Mouse (Mus musculus) liver, postnatal 0 days (tissue): Measurements from ENCODE around the gene Fam122a. TPM values are rescaled to one million over a fixed set of nuclear protein-coding genes. Genes with fewer than 3 reads are reported as not detected.
A peak's percentile ranks its signal among the peaks of the same experiment; 100 is the strongest.

Experiments
- ATAC-seq: fragments of 200-750 bp; cut with Nextera tagmentation; 2 replicates; pipeline ENCODE4 v1.8.0; 2017; ENCODE audit warnings: mild to moderate bottlenecking, moderate library complexity
- DNase-seq: peaks from one replicate; pipeline ENCODE4 v3.0.0-alpha.2; 2016
- H3K27ac ChIP-seq: fragments of 300-500 bp; sonication (generic); 2 replicates; pipeline ENCODE4 v1.5.1; 2014; ENCODE audit warnings: antibody characterized with exemption, moderate library complexity, mild to moderate bottlenecking, low read depth
- H3K27me3 ChIP-seq: fragments of 300-500 bp; sonication (generic); 2 replicates; pipeline ENCODE4 v1.6.1; 2014; ENCODE audit warnings: low read length, control low read depth, mixed read lengths; ENCODE audit not compliant: insufficient read depth
- H3K36me3 ChIP-seq: fragments of 300-500 bp; sonication (generic); replicated peaks from 2 replicates; pipeline ENCODE4 v1.6.1; 2014; ENCODE audit warnings: mild to moderate bottlenecking, control low read depth, low read length, moderate library complexity, mixed read lengths; ENCODE audit not compliant: insufficient read depth
- H3K4me1 ChIP-seq: fragments of 300-500 bp; sonication (generic); 2 replicates; pipeline ENCODE4 v1.6.1; 2014; ENCODE audit warnings: antibody characterized with exemption, mild to moderate bottlenecking, control low read depth; ENCODE audit not compliant: insufficient read depth
- H3K4me2 ChIP-seq: fragments of 300-500 bp; sonication (generic); 2 replicates; pipeline ENCODE4 v1.6.1; 2014; ENCODE audit warnings: low read depth, mild to moderate bottlenecking, low read length, moderate library complexity, mixed read lengths
- H3K4me3 ChIP-seq: fragments of 300-500 bp; sonication (generic); 2 replicates; pipeline ENCODE4 v1.5.1; 2014; ENCODE audit warnings: low read depth, low read length
- H3K9ac ChIP-seq: fragments of 300-500 bp; sonication (generic); replicated peaks from 2 replicates; pipeline ENCODE4 v1.6.1; 2014; ENCODE audit warnings: mild to moderate bottlenecking, moderate library complexity
- H3K9me3 ChIP-seq: fragments of 300-500 bp; sonication (generic); 2 replicates; pipeline ENCODE4 v1.6.1; 2016; ENCODE audit warnings: mild to moderate bottlenecking, control low read depth, low read length, mixed read lengths
- CTCF ChIP-seq: sonication (generic); IDR thresholded peaks from 2 replicates; pipeline ENCODE4 v1.5.1; 2016; ENCODE audit warnings: antibody characterized with exemption, low read depth
- EP300 ChIP-seq: IDR thresholded peaks from 2 replicates; pipeline ENCODE4 v1.6.1; 2016; ENCODE audit warnings: antibody characterized with exemption, low read depth, mild to moderate bottlenecking
- whole genome bisulfite sequencing: fragments of 180-500 bp; shearing (Covaris S2); extraction: QIAGEN DNeasy Blood & Tissue Kit; methylation state at CpG from one replicate; pipeline ENCODE4 v1.1.7; 2014; ENCODE audit not compliant: insufficient replicate concordance; 5-methylcytosine and 5-hydroxymethylcytosine counted together
- polyA plus RNA-seq: library from polyadenylated mRNA; unstranded; fragments of >200 nt; fragmentation: Nextera tagmentation; extraction: Ambion mirVana; gene quantifications from 2 replicates; pipeline ENCODE4 v1.2.1, GENCODE M21; 2015

Fam122a gene
- polyA plus RNA-seq, result 28.6 and 30.6 TPM in 2 replicates

DNA sequence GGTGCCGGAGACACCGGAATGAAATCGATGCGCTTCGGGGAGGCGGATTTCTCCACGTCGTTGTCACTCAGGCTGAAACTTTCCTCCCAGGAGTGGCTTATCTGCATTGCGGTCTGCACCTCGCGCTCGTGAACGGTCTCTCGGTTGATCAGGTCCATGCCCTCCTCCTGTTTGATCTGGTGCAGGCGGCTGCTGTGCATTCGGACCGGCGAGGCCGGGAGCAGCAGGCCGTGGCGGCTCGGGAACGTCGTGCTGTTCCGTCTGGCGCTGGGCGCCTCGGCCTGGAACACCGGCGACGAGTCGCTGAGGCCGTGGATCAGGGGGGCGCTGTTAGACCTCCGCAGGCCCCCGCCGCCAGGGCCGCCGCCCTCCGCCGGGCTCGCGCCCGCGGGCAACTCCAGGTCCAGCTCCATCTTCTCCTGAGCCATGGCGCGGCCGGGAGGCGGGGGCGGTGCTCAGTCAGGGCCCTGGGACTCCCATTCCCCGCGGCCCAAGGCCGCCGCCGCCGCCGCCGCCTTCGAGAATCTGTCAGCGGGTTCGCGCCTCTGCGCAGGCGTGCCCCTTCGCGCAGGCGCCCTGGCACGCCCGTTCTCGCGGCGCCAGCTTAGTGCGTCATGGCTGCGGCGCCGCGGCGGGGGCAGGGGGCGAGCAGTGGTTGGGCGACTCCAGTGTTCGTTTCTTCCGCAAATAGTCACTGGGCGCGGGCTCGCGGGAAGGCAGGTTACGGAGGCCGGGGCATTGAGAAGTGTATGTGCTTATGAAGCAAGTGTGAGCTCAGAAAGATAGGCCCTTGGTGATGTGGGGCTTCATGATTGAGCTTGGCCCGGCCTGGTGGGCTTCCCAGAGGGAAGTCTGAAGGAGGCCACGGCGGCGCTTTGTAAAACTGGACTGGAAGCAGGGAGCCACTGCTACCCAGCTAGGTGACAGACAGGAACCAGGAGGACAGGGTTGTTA lies at the start of gene Fam122a:
Fam122a (minus strand) TSS at position 428 of the 954 bp plus-strand sequence.
- Histone ChIP-seq H3K4me2 (peak within 1 kb of the TSS; percentile 92), H3K9me3 (no peaks in the 10 kb centered on the region), H3K9ac (peak within 1 kb of the TSS; percentile 96), H3K27me3 (no peaks in the 10 kb centered on the region), H3K36me3 (no peaks in the 10 kb centered on the region), H3K4me1 (peaks cover 16% of the 10 kb centered on the region), H3K4me3 (peak within 1 kb of the TSS; percentile 87), H3K27ac (peak within 1 kb of the TSS; percentile 95)
- under 1% methylated on average over 91 of the region's 92 CpGs for WGBS
- DNase-seq, result peak; percentile 93
- ATAC-seq, result peak; percentile 98
- no peak for TF ChIP-seq EP300
- peak; percentile 42 for TF ChIP-seq CTCF

- no peaks in the 10 kb centered on the region for H3K36me3 ChIP-seq
- no peak overlapping the region for H3K4me2 ChIP-seq
- ATAC-seq (no peak), DNase-seq (no peak)
- no peak overlapping the region for H3K4me3 ChIP-seq
- H3K27ac ChIP-seq, result no peak overlapping the region
- TF ChIP-seq CTCF (no peak), EP300 (no peak)
- peaks cover 27% of the 10 kb centered on the region for H3K4me1 ChIP-seq
- H3K27me3 ChIP-seq, result no peaks in the 10 kb centered on the region
- no peak overlapping the region for H3K9ac ChIP-seq
- 83% methylated on average over 15 of the region's 15 CpGs for WGBS
- no peaks in the 10 kb centered on the region for H3K9me3 ChIP-seq
Measured at GRCm38 (mm10) chr19:24523476-24524313, 46.5 kb upstream of the Fam122a start.

GRCm38 (mm10) chr19:24521997-24522396 lies 44.8 kb upstream of the Fam122a start:
- Histone ChIP-seq H3K27me3 (no peaks in the 10 kb centered on the region), H3K4me2 (no peak overlapping the region), H3K27ac (no peak overlapping the region), H3K4me3 (no peak overlapping the region), H3K36me3 (no peaks in the 10 kb centered on the region), H3K9ac (no peak overlapping the region), H3K4me1 (peaks cover 12% of the 10 kb centered on the region), H3K9me3 (no peaks in the 10 kb centered on the region)
- no peak for ATAC-seq
- DNase-seq, result no peak
- no peak for TF ChIP-seq EP300
- no peak for TF ChIP-seq CTCF
- 67% methylated on average over 7 of the region's 7 CpGs for WGBS

DNA sequence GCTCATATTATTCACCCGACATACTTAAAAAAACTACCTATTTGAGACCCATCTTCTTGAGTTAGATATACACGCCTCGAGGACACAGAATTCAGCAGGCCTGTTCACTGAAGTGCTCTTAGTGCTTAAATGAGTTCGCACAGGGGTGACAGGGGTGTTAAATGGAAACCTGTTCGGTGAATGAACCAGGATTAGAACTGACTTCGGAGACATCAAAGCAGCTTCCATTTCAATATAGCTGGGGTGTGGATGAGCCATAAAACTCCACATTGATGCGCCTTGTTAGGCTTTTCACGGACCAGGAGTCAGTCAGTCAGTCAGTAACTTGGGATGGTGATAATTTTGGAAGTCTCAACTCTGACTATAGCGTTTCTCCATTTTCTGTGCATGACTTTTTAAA lies 44.0 kb upstream of the Fam122a start:
- H3K27me3 ChIP-seq, result no peaks in the 10 kb centered on the region
- no peaks in the 10 kb centered on the region for H3K9me3 ChIP-seq
- ATAC-seq (no peak), DNase-seq (no peak)
- H3K36me3 ChIP-seq, result no peaks in the 10 kb centered on the region
- peaks cover 8% of the 10 kb centered on the region; the same call in 1 of the 2 replicates for H3K4me1 ChIP-seq
- 0 out of 2 replicates have a peak overlapping the region, but pooled peaks have one; percentile 5 for H3K27ac ChIP-seq
- WGBS, result 80% methylated on average over 9 of the region's 9 CpGs
- H3K9ac ChIP-seq, result no peak overlapping the region
- TF ChIP-seq CTCF (no peak), EP300 (no peak)
- no peak overlapping the region for H3K4me3 ChIP-seq
- no peak overlapping the region for H3K4me2 ChIP-seq

DNA sequence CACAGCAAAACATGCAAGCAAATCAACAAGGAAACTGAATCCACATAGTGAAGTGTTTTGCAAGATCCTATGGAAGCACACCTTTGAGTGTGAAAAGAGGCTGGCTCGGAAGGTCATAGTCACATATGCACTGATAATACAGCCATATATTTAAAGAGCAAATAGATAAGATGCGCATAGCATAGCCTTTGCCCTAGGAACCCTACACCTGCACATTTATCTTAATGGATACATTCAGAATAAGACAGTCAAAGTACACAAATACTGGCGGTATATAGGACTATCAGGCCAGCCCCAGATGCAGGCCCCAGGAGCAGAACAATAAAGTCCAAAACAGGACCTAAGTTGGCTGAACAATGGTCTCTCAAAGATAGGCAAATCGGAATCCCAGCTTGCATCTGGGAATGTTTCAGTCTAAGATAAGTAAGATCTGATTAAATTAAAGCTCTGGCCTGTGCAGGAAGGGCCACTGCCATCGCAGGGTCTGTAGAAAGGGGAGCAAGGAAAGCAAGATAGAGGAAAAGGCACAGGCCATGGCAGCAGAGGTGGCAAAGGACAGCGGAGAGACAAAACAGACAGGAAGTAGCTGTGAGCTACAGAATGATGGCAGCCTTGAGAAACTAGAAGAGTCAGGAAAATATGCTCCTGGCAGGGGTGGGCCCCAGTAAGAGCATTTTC lies 42.7 kb upstream of the Fam122a start:
- no peak overlapping the region for H3K9ac ChIP-seq
- no peak for ATAC-seq

More for the DNA sequence above, 42.7 kb upstream of the Fam122a start:
- 0 out of 2 replicates have a peak overlapping the region, but pooled peaks have one; percentile 4 for H3K27ac ChIP-seq
- H3K36me3 ChIP-seq, result no peaks in the 10 kb centered on the region
- no peak overlapping the region for H3K4me3 ChIP-seq
- TF ChIP-seq EP300 (no peak), CTCF (no peak)
- no peak overlapping the region for H3K4me2 ChIP-seq
- no peaks in the 10 kb centered on the region for H3K27me3 ChIP-seq
- 65% methylated on average over 6 of the region's 6 CpGs for WGBS
- DNase-seq, result no peak
- no peaks in the 10 kb centered on the region for H3K9me3 ChIP-seq
- H3K4me1 ChIP-seq, result peaks cover 12% of the 10 kb centered on the region
